In the genomic region with DNA sequence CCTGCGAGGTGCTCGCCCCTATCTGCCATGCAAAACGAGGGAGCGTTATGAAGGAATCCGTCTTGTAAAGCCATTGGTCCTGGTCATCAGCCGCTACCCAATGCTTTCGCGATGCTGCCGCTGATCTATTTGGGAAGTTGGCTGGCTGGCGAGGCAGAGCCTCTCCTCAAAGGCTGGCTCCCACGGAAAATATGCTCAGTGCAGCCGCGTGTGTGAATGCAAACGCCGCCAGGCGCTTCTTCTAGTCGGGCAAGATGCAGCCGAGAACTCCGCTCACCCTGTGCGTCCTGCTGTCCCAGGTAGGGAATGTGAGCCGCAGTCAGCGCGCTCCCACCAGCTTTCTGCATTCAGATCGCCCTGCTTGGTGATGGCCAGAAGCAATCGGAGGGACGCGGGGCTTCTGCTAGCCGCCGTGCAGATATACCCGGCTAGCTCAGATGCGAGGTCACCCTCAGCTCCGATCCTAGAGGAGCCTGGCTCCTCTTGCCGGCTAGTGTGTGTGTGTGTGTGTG, we compare ENCODE assay signal across 8 mouse cellular contexts. TPM values are rescaled to one million over a fixed set of nuclear protein-coding genes. Genes with fewer than 3 reads are reported as not detected.
DNase-seq lines count a peak whose midpoint lies in the region; ATAC-seq lines count a peak whose summit lies in the region.

A gene (plus strand): TSS at position 134 of the 512 bp plus-strand sequence.

- DNase-seq in ES-CJ7 (ENCODE audit: low read depth, low spot score), result peak; percentile 46
- peak; percentile 90 for DNase-seq in brain, adult 2 months (ENCODE audit: low read depth, low spot score)
- DNase-seq in forebrain, embryonic 11.5 days (ENCODE audit: low spot score), result peak; percentile 79
- DNase-seq in layer of hippocampus, postnatal 10 days (ENCODE audit: low spot score in 2 of 2), result peak in 1 of 2 experiments; percentile 68
- peak; percentile 13 to 26 for DNase-seq in lung, postnatal 4 days
- DNase-seq in thymus, postnatal 0 days (ENCODE audit: low spot score), result no peak

- H3K36me3 ChIP-seq in forebrain, embryonic 11.5 days (ENCODE audit: control insufficient read depth, insufficient read depth, low read length), result no peaks in the 10 kb centered on the region
- no peaks in the 10 kb centered on the region for H3K36me3 ChIP-seq in heart, embryonic 12.5 days
- no peaks in the 10 kb centered on the region for H3K36me3 ChIP-seq in stomach, embryonic 15.5 days

- peaks cover 5% of the 10 kb centered on the region; the same call in 1 of the 2 replicates for H3K4me1 ChIP-seq in forebrain, embryonic 11.5 days (replicated peaks; ENCODE audit: control insufficient read depth, insufficient read depth, low read length)
- peaks cover 45% of the 10 kb centered on the region for H3K4me1 ChIP-seq in heart, embryonic 12.5 days (replicated peaks)
- H3K4me1 ChIP-seq in stomach, embryonic 15.5 days, result peaks cover 10% of the 10 kb centered on the region

- peak within 1 kb of the TSS; percentile 94 for H3K4me2 ChIP-seq in forebrain, embryonic 11.5 days (ENCODE audit: low read depth, low read length, severe bottlenecking)
- H3K4me2 ChIP-seq in heart, embryonic 12.5 days, result peak within 1 kb of the TSS; percentile 90
- peak within 1 kb of the TSS; percentile 89 for H3K4me2 ChIP-seq in stomach, embryonic 15.5 days

- H3K27ac ChIP-seq in forebrain, embryonic 11.5 days (ENCODE audit: low read depth, low read length), result 0 out of 2 replicates have a peak within 1 kb of the TSS, but pooled peaks have one; percentile 15
- peak within 1 kb of the TSS; percentile 38 for H3K27ac ChIP-seq in heart, embryonic 12.5 days (ENCODE audit: poor library complexity, severe bottlenecking)
- H3K27ac ChIP-seq in stomach, embryonic 15.5 days, result peak within 1 kb of the TSS; percentile 18; the same call in 1 of the 2 replicates

- peak; percentile 44 for ATAC-seq in forebrain, embryonic 11.5 days (replicated peaks; ENCODE audit: low FRiP score)
- 0 out of 2 replicates have a peak, but pooled peaks have one; percentile 4 for ATAC-seq in heart, embryonic 12.5 days (ENCODE audit: insufficient number of reproducible peaks, low FRiP score)
- ATAC-seq in stomach, embryonic 15.5 days (ENCODE audit: insufficient read depth, low FRiP score, low read depth), result no peak

- WGBS in forebrain, embryonic 11.5 days, result under 1% methylated on average over 33 of the region's 33 CpGs
- under 1% methylated on average over 33 of the region's 33 CpGs for WGBS in heart, embryonic 12.5 days
- WGBS in stomach, embryonic 15.5 days, result under 1% methylated on average over 33 of the region's 33 CpGs

- H3K4me3 ChIP-seq in forebrain, embryonic 11.5 days (ENCODE audit: low read depth, low read length), result peak within 1 kb of the TSS; percentile 44
- H3K4me3 ChIP-seq in heart, embryonic 12.5 days, result peak within 1 kb of the TSS; percentile 60
- H3K4me3 ChIP-seq in stomach, embryonic 15.5 days (replicated peaks), result peak within 1 kb of the TSS; percentile 49

- H3K27me3 ChIP-seq in forebrain, embryonic 11.5 days (ENCODE audit: control insufficient read depth, insufficient read depth, low read length), result peaks cover 7% of the 10 kb centered on the region
- no peaks in the 10 kb centered on the region for H3K27me3 ChIP-seq in heart, embryonic 12.5 days (replicated peaks)
- peaks cover 17% of the 10 kb centered on the region for H3K27me3 ChIP-seq in stomach, embryonic 15.5 days (replicated peaks)

- no peaks in the 10 kb centered on the region for H3K9me3 ChIP-seq in forebrain, embryonic 11.5 days (ENCODE audit: control insufficient read depth, low read length)
- no peaks in the 10 kb centered on the region for H3K9me3 ChIP-seq in heart, embryonic 12.5 days (replicated peaks)
- no peaks in the 10 kb centered on the region for H3K9me3 ChIP-seq in stomach, embryonic 15.5 days

- peak within 1 kb of the TSS; percentile 77 for H3K9ac ChIP-seq in forebrain, embryonic 11.5 days (ENCODE audit: low read length)
- peak within 1 kb of the TSS; percentile 77 for H3K9ac ChIP-seq in heart, embryonic 12.5 days
- peak within 1 kb of the TSS; percentile 39 for H3K9ac ChIP-seq in stomach, embryonic 15.5 days

RNA-seq across cellular contexts. Expression of the gene that starts here (rescaled TPM):
- polyA plus RNA-seq in forebrain, embryonic 11.5 days (2014; fragmentation: Nextera tagmentation; extraction: Ambion mirVana), result 5.6 and 7.4 TPM in 2 replicates
- polyA plus RNA-seq in heart, embryonic 12.5 days (2016; fragmentation: Nextera tagmentation; extraction: Ambion mirVana), result 44.4 and 46.6 TPM in 2 replicates
- total RNA-seq in layer of hippocampus, postnatal 10 days (2021), result 10 to 100 TPM; 74.9 to 76.6 TPM
- polyA plus RNA-seq in stomach, embryonic 15.5 days (2015; fragmentation: Nextera tagmentation; extraction: Ambion mirVana), result 8.3 and 12.1 TPM in 2 replicates
- 3.0 TPM in 2 replicates for polyA plus RNA-seq in thymus, postnatal 0 days (2015; fragmentation: Nextera tagmentation; extraction: Ambion mirVana)
